Mouse (Mus musculus): Measurements from ENCODE around the gene Plcb2.

- TF ChIP-seq CTCF (IDR thresholded peaks at IDR 0.05; ENCODE audit: low read depth) (no peak), EP300 (IDR thresholded peaks at IDR 0.05; ENCODE audit: low read depth) (no peak)
Observed at GRCm38 (mm10) chr2:118682544-118683260, 45.5 kb downstream of the Plcb2 start.

Data from heart, postnatal 0 days (tissue).